Mouse (Mus musculus): Measurements from ENCODE around the gene Ttll5.

GRCm38 (mm10) chr12:85950371-85950770, 125.9 kb downstream of the Ttll5 start:
- TF ChIP-seq TAL1 (IDR thresholded peaks at IDR 0.05; ENCODE audit: low read length) (no peak), GATA1 (IDR thresholded peaks at IDR 0.05; ENCODE audit: low read length) (no peak)

All from erythroblast, embryonic 14.5 days (primary cell).